Mouse (Mus musculus) liver, postnatal 0 days (tissue): ENCODE data around the gene Osbpl3.
A peak's percentile ranks its signal among the peaks of the same experiment; 100 is the strongest.

Experiments
- CTCF ChIP-seq: sonication (generic); IDR thresholded peaks from 2 replicates; pipeline ENCODE4 v1.5.1; 2016; ENCODE audit warnings: antibody characterized with exemption, low read depth
- EP300 ChIP-seq: IDR thresholded peaks from 2 replicates; pipeline ENCODE4 v1.6.1; 2016; ENCODE audit warnings: antibody characterized with exemption, low read depth, mild to moderate bottlenecking

- no peak for TF ChIP-seq CTCF
- TF ChIP-seq EP300, result 0 out of 2 replicates have a peak, but pooled peaks have one; percentile 50
Observed at GRCm38 (mm10) chr6:50457551-50458348, 1.7 kb upstream of the Osbpl3 start.
